Mouse (Mus musculus): ENCODE measurements around the gene Zfp658. TPM values are rescaled to one million over a fixed set of nuclear protein-coding genes. Genes with fewer than 3 reads are reported as not detected.

Zfp658 gene
- 0.45 and 0.46 TPM in 2 replicates for polyA plus RNA-seq (2012; rRNA removed)

DNA sequence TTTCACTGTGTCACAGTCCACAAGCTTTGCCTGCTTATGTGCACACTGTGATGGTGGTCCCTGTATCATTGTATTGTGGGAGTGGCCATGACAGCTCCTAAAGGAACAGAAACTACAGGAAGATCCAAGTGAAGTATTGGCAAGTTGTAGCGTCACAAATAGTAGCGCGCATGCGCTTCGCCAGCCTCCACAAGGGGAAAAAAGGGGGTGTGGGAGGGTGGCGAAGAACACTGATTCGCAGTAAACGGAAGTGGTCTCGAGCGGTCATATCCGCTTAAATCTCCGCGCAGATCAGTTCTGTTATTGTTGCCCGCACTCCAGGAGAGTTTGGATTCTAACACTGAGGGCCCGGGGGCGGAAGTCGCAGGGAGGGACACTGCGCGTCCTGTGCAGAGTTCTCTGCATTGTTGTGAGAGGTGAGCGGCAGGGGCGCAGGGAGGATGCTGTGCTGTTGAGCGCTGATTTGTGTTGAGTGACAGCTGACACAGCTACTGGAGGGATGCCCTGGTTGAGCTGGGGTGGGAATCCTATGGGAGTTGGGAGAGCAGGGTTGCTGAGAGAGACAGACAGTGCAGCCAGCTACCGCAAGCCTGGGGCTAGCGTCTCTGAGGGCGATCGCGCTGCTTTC is at the start of gene Zfp658:
Gene Zfp658 (plus strand): TSS at position 251 of the 628 bp plus-strand sequence.

DNA sequence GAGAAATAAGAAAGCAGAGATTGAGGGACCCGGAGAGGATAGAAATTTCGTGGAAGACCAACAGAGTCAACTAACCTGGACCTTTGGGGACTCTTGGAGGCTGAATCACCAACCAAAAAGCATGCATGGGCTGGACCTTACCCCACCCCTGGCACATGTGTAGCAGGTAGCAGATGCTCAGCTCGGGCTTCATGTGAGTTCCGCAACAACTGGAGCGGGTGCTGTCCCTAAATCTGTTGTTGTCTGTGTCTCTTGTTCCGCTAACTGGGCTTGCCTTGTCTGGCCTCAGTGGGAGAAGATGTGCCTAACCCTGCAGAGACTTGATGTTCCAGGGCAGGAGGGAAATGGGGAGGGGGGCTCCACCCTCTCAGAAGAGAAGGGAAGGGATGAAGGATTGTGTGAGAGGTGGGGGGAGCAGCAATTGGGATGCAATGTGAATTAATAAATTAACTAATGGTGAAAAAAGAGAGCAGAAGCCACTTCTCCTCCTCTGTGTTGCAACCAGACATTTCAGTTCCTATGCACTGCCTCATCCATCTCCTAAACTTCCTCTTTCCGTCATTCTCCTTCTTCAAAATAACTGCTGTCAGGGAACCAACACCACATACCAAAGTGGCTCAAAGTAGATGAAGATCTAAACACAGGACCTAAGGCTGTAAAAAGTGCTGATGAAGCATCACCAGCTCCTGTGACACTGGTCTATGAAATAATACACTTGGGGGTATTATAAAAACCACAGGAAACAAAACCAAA is 17.7 kb upstream of the Zfp658 start, which contains the start of gene Cd33:
Gene Cd33 (minus strand): TSS at position 204 of the 753 bp plus-strand sequence.

DNA sequence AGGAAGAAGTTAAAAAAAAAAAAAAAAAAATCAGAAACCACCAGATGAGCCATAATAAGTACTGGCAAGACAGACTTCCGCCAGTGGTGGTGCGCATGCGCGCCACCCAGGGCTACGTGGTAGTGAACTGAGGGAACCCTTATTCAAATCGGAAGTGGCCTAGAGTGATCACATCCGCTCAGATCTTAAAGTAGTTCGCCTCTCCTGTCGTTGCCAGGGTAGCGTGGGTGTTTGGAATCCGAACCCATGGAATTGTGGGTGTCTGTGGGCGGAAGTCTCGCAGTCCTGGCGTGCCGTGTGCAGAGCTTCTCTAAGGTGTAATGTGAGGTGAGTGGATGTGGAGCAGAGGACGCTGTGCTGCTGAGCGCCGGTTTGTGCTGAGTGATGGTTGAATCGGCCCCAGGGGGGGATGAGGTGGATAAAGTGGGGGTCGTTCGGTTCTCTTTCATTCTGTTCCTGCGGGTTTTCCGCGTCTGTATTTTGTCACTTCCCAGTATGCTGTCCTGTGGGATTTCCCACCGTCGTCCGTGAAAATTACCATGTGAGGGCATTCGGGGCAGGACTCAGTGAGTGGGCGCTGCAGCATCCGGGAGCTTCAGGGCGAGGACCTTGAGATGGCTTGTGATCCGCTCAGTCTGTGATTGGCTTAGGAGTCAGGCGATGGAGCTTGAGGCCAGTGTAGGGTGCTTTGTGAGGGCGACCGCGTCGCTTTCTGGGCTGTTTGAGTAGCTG is 17.6 kb downstream of the Zfp658 start, which contains the start of gene Zfp719:
Gene Zfp719 (plus strand): TSS at position 171 of the 732 bp plus-strand sequence.

DNA sequence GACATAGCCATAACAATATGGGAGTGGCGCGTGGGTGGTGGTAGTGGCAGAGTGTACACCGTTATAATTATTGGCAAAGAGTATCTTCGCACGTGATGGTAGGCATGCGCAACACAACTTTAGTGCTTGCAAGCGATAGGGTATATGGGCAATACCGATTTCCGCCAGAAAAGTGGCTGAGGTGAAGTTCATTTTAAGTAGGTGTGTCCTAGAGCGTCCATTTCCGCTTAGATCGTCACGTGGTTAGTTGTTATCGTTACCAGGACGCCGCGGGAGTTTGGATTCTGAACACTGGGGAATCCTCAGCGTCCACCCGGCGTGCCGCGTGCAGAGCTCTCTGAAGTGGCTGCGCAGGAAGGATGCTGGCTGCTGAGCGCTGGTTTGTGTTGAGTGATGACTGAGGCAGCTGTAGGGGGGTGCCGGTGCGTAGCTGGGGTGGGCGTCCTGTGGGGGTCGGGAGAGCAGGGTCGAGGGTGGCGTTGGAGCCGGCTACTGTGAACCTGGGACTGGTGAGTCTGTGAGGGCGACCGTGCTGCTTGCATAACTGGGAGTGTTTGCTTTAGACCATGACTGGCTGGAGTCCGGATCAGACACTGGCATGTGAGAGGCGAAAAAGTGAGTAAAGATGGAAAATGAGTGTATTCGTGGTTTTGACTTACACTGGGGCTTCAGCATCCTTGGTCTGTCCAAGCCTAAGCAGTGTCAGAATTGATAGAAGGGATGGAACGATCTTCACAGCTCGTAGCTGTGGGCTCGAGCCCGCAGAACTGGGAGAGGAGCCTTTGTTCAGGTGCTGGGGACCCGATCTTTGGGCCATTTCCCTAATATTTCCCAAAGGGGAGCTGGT is 45.1 kb downstream of the Zfp658 start, which contains the start of gene Zfp819:
Gene Zfp819 (plus strand): TSS at position 274 of the 847 bp plus-strand sequence.

Other genes with a start within 250 kb of the Zfp658 start
- 4.6 and 5.2 TPM in 2 replicates for gene Zfp715, start 249.0 kb upstream of the Zfp658 start, polyA plus RNA-seq (2012; rRNA removed)
- 1.7 and 1.8 TPM in 2 replicates for gene Siglecf, start 210.9 kb upstream of the Zfp658 start, polyA plus RNA-seq (2012; rRNA removed)
- gene Siglecg, start 154.1 kb upstream of the Zfp658 start, polyA plus RNA-seq (2012; rRNA removed) = 5.8 and 6.3 TPM in 2 replicates
- gene Lim2, start 134.6 kb upstream of the Zfp658 start, polyA plus RNA-seq (2012; rRNA removed) = 0.06 and 0.07 TPM in 2 replicates
- gene Nkg7, start 125.2 kb upstream of the Zfp658 start, polyA plus RNA-seq (2012; rRNA removed) = 6.7 and 6.9 TPM in 2 replicates
- 0.56 and 1.4 TPM in 2 replicates for gene Cldnd2, start 121.5 kb upstream of the Zfp658 start, polyA plus RNA-seq (2012; rRNA removed)
- gene Etfb, start 118.2 kb upstream of the Zfp658 start, polyA plus RNA-seq (2012; rRNA removed) = 327 and 343 TPM in 2 replicates
- 0.08 and 0.30 TPM in 2 replicates for gene Gm45233, start 118.1 kb upstream of the Zfp658 start, polyA plus RNA-seq (2012; rRNA removed)
- 0.81 and 0.91 TPM in 2 replicates for gene Vsig10l, start 99.1 kb upstream of the Zfp658 start, polyA plus RNA-seq (2012; rRNA removed)
- gene Iglon5, start 72.2 kb upstream of the Zfp658 start, polyA plus RNA-seq (2012; rRNA removed) = 0.01 and 0.03 TPM in 2 replicates
- gene 4931406B18Rik, start 56.3 kb upstream of the Zfp658 start, polyA plus RNA-seq (2012; rRNA removed) = not detected in 2 replicates
- 9.2 and 11.9 TPM in 2 replicates for gene Cd33, start 17.8 kb upstream of the Zfp658 start, polyA plus RNA-seq (2012; rRNA removed)
- 1.0 and 1.1 TPM in 2 replicates for gene Zfp719, start 17.4 kb downstream of the Zfp658 start, polyA plus RNA-seq (2012; rRNA removed)
- gene Zfp819, start 44.9 kb downstream of the Zfp658 start, polyA plus RNA-seq (2012; rRNA removed) = 0.02 TPM in 1 of 2 replicates, not detected in the other
- 0.02 TPM in 1 of 2 replicates, not detected in the other for gene Ceacam18, start 72.5 kb downstream of the Zfp658 start, polyA plus RNA-seq (2012; rRNA removed)
- gene Siglece, start 97.9 kb downstream of the Zfp658 start, polyA plus RNA-seq (2012; rRNA removed) = 5.9 and 8.5 TPM in 2 replicates
- gene Ctu1, start 109.8 kb downstream of the Zfp658 start, polyA plus RNA-seq (2012; rRNA removed) = 2.6 and 2.8 TPM in 2 replicates
- 0.02 TPM in 1 of 2 replicates, not detected in the other for gene Klk14, start 128.2 kb downstream of the Zfp658 start, polyA plus RNA-seq (2012; rRNA removed)
- not detected in 2 replicates for gene Klk13, start 150.3 kb downstream of the Zfp658 start, polyA plus RNA-seq (2012; rRNA removed)
- gene Klk12, start 206.6 kb downstream of the Zfp658 start, polyA plus RNA-seq (2012; rRNA removed) = not detected in 2 replicates
- gene Klk11, start 212.3 kb downstream of the Zfp658 start, polyA plus RNA-seq (2012; rRNA removed) = not detected in 2 replicates
- 0.02 and 0.07 TPM in 2 replicates for gene Klk10, start 218.8 kb downstream of the Zfp658 start, polyA plus RNA-seq (2012; rRNA removed)
- gene Klk9, start 229.6 kb downstream of the Zfp658 start, polyA plus RNA-seq (2012; rRNA removed) = not detected in 2 replicates
- gene Klk8, start 235.3 kb downstream of the Zfp658 start, polyA plus RNA-seq (2012; rRNA removed) = 3.3 and 3.8 TPM in 2 replicates
- gene Klk7, start 249.0 kb downstream of the Zfp658 start, polyA plus RNA-seq (2012; rRNA removed) = not detected in 2 replicates

Measured in liver, embryonic 18 days (tissue).